Mouse (Mus musculus) kidney, adult 18-20 months (tissue): ENCODE data around the gene Polr2f.

Experiments used
- DNase-seq: peaks from one replicate; pipeline ENCODE4 v3.0.0; 2021

Gene Polr2f

DNA sequence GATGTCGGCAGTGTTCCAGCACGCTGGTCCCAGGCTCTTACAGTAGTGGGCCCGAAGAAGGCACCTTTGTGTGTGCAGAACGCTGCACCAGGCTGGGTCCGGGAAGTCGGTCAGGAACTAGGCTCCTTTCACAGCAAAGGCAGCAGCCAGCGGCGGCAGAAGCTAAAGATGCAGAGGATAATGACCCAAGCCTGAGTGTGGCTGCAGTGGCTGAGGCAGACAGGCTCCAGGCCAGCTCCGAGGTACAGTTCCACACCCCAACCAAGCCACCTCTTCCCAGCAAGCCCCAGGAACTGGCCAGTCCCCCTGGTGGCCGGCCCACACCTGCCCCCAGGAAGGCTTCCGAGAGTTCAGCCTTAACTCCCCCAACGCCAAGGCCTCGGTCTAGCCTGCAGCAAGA lies 18.3 kb upstream of the Polr2f start:
- DNase-seq, result no peak

DNA sequence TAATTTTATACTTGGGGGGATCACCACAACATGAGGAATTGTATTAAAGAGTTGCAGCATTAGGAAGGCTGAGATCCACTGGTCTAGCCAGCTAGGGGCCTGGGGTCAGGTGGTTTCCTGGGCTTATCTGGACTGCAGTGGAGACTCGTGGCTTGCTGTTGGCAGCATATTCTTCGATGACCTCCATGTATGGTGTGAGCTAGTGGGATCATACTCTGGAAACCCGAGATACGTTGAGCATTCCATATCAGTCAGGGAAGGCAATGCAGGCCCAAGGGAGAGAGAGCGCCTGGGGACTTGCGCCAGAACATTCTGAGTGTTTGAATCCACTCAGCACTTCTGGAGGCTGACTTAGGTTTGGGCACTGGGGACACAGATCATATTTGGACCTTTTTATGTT lies 17.1 kb upstream of the Polr2f start:
- no peak for DNase-seq

DNA sequence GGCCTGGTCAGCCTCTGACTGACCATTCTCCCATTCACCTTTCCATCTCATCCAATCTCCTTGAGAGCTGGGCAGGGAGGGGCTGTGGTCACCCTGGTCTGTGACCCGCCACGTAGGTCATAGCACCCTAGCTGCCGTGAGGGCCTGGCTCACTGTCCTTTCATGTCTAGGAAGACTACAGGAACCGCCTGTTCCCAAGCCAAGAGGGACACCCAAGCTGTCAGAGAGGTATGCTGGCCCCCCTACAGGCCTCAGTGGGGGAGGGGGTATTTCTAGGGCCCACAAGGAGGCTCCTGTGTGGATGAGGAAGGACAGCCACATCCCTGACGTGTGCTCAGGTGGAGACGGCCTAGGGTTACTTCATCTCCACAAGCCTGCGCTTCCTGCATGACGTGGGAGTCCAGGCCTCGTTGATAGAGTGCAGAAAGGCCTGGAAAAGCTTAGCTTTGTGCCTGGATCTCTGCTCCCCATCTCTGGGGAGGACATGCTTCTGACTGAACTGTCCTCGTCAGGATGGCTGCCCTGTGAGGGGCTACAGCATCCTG lies 16.4 kb upstream of the Polr2f start:
- no peak for DNase-seq

DNA sequence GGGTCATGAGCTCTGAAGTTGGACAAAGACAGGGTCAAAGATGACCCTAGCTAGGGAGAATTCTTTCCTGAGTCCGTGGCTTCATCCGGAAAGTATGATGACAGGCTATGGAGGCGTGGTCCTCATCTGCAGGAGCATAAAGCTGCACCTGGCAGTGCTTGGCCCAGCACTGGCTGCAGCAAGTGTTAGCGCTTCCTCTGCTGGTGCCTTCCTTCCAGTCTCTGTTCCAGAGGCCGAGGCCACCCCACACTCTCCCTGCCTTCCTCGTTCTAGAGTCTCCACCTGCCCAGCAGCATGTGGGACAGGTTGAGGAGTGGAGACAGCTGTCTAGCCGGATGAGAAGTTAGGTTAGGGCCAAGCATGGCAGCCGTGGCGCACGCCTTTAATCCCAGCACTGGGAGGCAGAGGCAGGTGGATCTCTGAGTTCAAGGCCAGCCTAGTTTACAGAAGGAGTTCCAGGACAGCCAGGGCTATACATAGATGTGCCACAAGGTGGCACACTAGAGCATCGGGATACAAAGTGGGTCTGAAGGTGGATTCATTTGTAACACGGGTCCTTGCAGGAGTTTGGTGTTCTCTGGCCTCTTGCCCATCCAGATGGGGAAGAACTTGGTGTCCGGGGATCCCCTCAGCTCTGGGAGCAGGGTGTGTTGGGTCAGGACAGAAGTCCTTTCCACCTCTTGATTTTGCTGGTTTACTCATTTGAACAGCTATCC lies 14.4 kb upstream of the Polr2f start:
- peak; percentile 80 for DNase-seq

DNA sequence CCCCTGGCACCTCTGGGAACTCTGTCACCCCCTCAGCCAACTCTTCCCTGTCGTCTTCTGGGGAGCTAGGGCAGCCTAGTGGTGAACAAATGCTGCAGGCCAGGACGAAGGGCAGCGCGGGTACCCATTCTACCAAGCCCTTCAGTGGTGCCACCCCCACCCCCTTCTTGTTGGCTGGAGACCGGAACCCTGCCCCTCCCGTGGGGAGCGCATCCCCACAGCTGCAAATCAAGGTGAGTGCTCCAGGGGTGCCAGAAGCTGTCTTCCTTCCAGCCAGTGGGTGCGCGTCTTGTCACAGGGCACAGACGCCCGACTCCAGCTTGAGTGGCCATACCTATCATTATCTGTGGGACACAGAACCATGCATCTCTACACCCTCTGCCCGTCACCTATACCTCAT lies 13.7 kb upstream of the Polr2f start:
- no peak for DNase-seq

DNA sequence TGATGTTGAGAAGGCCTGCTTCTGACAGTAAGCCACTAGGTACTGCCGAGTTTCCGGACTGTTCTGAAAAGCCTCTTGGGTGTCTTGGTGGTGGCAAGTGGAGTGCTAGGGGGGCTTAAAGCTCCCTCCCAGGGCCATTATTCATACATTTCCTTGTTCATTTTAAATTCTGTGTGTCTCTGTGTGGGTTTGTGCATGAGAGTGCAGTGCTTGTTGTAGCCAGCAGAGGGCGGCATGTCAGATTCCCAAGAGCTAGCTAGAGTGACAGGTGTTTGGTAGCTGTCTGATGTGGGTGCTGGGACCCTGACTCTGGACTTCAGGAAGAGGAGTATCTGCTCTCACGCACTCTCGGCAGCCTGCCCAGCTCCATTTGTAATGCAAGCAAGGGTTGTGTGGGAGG lies 12.6 kb upstream of the Polr2f start:
- DNase-seq, result no peak

DNA sequence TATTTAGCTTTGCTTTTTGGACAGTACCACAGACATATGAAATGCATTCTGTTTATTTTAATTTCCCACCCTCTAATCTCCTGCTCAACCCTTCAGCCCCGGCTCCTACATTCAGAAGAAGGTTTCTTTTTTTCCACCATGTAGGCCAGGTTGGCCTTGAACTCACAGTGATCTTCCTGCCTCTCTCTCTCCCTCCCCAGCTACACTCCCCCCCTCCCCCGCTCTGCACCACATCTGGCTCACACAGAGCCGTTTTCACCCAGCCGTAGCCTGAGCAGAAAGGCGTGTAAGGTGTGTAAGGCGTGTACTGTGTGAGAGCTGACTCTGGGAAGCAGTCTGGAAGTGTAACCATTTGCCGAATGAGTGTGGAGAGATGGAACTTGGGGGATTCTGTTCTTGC lies 11.5 kb upstream of the Polr2f start:
- DNase-seq, result no peak

DNA sequence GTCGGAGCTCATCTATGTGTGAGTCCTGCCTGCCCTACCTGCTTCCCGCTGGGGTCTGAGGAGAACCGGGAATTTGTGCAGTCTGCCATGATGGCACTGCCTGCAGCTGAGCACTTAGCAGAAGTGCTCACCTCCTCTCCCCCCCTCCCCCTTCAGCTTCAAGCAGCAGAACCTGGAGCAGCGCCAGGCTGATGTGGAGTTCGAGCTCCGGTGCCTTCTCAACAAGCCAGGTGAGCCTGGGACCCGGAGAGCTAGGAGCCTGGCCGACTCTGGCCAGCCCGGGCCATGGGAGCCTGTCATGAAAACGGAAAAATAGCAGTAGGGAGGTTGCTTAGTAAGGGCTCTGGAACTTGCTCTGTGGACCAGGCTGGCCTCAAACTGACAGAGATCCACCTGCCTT lies 10.0 kb upstream of the Polr2f start:
- peak; percentile 70 for DNase-seq

DNA sequence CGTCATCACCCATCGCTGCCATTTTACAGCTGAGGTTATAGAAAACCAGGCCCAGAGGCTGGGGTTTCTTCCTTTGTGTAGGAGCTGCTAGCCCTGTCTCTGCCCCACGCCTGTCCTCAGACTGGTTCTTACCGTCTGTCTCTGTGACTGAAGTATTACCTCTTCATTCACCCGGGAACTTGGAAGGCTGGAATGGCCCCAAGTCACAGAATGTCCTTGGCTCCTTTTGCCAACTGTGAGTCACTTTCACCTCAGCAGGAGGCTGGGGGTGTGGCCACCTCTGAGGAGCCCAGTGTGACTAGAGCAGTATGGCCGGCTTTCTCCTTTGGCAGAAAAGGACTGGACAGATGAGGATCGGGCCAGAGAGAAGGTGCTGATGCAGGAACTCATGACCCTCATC lies 9.4 kb upstream of the Polr2f start:
- DNase-seq, result peak; percentile 94

DNA sequence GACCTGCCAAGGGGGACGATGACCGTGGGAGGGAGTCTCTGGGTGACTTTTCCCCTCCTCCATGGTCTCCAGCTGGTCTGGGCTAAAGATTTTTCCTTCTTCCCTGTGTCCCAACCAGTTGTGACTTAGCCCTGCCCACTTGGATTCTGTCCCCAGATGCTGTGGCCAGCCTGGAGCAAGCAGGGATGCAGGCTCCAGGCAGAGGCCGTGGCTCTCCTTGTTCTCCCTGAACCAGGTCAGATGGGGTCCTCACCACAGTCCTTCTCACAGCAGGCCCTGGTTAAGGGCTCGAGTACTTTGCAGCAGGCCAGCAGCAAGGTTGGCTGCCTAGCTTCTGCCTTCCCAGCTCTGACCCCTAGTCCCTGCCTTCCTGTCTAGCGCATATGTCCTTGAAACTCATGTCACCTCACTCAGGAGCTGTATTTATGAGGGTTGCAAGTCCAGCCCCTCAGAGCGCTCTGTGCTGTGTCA lies 7.6 kb upstream of the Polr2f start:
- DNase-seq, result peak; percentile 51

DNA sequence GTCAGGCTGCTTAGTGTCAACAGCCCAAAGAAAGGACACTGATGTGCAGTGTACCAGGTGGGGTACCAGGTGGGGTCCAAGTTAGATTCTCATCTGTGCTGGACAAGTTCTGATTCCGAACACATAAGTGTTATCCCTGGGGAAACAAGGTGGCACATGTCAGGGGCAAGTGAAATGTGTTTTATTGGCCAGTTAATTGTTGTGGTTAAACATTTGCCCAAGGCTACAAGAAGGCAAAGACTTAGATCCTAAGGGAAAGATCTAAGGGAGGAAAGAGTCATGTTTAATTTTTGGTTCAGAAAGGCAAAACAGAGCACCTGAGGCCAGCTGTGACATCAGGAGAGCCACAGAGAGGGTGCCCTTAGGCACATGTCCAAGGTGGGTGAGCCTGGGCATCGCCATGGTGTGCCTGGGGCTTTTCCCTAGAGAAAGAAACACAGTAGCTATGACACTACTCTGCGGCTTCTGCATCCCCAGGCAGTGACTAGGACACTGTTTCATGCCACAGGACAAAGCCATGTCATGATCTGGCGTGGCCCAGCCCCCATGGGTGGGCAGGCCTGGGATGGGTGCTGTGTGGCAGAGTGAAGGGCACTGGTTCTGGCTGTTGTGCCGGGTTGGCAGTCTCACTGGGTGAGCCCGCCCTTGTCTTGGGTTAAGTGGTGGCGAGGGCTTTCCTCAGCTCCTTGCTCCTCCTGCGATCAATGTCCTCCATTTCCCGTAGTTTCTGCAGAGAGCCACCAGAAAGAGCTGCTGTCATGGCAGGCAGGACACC lies 6.1 kb upstream of the Polr2f start:
- DNase-seq, result peak; percentile 41

DNA sequence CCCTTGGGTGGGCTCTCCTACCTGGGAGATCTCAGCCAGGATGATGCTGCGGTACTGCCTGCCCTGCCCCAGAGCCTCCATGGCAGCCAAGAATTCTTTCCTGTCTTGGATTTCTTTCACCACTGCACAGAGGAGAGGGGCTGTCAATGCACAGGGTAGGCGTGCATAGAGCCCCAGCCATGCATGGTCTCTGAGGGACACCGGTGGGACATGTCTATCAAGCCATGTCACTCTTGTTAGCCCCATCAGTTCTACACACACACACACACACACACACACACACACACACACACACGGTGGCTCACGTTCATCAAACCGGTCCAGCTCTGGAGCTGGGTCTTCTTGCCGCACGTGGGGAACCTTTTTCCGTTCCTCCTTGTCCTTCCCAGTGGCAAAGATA lies 5.5 kb upstream of the Polr2f start:
- peak; percentile 15 for DNase-seq

DNA sequence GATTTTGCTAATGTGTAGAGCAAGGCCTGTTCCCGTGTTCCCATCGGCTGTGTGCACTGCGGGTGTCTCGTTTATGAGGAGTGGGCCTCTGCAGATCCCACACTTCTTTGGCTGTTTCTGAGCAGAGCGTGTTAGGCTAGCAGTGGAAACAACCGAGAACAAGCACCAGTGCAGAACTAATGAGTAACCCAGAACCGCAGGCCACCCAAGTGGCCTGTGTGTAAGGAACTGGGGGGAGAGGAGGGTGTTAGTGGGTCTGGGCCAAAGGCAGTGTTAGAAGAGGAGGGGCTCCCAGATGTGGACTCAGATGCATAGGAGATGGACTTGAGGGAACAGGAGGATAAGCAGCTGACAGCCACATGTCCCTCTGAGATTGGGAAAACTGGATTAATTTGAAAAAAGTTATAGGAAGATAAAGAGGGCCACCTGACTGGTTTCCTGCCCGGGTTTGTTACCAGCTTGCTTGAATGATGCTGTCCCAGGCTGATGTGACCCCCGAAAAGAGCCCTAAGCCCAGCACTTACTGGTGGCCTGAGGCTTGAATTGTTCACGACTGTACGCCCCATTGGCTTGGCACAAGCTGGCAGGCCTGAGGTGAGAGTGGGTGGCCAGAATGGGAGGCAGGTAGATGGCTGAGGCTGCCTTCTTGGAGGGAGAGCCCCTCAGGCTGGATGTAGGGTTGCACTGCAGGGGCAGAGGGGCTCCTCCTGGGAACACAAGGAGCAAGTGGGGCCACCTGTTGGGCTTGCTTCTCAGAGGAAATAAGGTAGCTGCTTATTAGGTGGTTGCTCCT lies 4.8 kb upstream of the Polr2f start:
- DNase-seq, result peak; percentile 60

DNA sequence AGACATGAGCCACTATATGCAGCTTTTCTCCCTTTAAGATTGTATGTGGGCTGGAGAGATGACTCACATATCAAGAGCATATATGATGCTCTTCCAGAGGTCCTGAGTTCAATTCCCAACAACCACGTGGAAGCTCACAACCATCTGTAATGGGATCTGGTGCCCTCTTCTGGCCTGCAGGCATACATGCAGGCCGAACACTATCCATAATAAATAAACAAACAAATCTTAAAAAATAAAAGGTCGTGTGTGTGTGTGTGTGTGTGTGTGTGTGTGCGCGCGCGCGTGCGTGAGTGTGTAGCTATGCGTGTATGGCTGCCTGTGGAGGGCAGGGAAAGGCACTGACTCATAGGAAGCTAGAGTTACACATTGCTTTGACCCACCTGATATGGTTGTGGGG lies 1.2 kb upstream of the Polr2f start:
- DNase-seq, result no peak

DNA sequence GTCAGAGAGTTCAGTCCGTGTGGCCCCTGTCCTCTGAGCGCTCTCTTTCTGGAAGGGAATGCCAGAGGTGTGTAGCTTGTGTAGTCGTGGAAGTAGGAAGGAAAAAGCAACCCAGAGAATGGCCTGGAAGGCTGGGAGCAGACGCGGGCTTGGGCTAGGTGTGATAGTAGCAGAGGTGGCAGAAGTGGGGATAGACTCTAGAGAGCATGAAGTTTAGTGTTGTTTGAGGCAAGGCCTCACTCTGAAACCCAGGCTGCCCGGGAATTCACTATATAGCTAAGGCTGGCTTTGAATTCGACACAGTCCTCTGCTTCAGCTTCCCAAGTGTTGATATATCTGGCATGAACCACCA lies 733 bp downstream of the Polr2f start:
- no peak for DNase-seq

DNA sequence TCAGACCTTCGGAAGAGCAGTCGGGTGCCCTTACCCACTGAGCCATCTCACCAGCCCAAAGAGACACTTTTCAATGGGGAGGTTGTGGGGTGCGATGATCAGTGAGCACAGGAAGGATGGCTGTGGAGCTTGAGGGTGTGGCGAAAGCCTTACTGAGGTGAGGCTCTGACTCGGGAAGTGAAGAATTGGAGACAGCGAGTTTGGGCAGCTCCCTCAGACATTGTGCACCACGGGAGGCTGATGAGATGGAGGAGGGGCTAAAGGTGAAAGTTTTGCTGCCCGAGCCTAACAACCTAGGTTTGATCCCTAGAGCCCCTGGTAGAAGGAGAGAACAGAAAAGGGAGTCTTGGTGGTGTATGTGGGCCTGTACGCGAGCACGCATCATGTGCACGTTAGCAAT lies 2.5 kb downstream of the Polr2f start:
- DNase-seq, result no peak

DNA sequence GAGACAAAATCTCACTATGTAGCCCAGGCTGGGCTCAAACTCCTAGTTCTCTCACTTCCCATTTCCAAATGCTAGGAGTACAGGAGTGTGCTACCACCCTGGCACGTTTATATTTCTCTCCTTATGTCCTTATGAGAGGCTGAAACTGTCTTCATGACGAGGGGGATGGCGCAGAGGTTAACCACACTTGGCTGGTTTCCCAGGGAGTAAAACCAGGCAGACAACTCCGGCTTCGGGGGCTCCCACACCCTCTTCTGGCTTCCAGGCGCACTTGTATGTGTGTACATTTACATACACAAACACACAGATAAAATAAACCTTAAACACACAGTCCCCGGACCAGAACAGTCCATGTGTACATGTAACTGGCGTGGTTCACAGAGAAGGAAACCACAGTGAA lies 3.2 kb downstream of the Polr2f start:
- no peak for DNase-seq

DNA sequence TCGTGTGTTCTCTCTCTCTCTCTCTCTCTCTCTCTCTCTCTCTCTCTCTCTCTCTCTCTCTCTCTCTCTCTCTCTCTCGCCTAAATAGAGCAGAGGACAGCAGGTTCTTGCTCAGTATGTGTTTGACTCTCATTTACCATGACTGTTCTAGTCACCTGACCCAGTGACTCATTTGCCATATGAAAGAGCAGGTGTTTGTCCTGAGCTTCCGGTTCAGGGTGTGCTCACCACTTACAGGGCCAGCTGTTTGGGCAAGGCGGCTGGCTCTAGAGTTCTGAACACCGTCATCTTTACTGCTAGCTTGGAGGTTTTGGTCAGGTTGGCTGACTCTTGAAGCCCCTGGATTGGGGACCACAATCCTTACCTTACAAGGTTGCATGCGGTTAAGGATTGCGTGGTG lies 4.7 kb downstream of the Polr2f start:
- DNase-seq, result no peak

DNA sequence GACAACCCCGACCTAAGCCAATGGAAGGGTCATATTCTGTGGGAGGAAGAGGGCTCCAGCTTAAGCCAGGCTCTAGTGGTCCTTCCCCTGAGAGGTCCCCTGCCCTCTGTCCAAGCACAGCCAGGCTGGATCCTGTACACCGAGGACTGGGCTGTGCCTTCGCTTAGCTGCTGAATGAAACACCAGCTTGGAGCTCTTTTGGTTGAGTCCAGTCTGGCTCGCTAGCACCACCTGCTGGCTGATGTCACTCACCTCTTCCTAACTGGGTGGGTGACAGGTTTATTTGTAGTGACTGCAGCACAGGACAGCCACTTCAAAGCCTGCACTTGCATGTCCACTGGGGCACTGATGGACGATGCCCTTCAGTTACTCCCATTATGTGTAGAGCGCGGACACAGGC lies 7.7 kb downstream of the Polr2f start:
- DNase-seq, result peak; percentile 85

DNA sequence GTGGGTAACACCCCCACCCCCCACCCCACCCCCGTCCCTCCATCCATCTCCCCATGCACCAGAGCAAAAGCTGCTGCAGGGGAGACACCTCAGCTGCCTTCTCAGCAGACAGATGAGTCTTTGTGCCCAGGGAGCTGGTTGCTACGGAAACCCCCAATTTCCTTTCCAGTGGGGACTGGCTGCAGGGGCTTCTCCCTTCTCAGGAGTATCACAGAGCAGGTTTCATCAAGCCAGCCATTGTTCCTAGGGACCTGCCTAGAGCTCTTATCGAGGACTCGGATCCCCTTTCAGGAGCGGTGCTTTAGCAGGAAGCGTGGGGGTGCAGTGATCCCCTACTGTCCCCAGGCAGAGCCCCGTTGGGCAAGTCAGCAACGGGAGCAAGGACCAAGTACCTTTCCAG lies 11.1 kb downstream of the Polr2f start:
- DNase-seq, result no peak

DNA sequence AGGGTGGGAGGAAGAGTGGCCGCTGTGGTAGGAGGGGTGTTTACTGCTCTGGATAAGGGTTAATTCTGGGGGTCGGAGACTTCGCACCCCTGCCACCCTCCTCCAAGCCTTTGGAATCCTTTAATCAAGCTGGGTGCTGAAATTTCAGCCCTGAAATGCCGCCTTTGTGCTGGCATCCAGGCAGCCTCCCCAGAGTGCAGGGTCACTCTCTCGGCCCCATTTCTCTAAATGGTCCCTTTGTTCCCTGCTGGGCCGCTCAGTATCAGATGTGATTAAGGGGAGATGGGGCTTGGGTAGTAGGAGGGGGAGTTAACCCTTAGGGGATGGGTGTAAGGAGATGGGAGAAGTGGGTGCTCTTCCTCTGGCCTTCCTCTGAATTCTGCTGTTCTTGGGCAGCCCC lies 11.9 kb downstream of the Polr2f start:
- DNase-seq, result no peak

DNA sequence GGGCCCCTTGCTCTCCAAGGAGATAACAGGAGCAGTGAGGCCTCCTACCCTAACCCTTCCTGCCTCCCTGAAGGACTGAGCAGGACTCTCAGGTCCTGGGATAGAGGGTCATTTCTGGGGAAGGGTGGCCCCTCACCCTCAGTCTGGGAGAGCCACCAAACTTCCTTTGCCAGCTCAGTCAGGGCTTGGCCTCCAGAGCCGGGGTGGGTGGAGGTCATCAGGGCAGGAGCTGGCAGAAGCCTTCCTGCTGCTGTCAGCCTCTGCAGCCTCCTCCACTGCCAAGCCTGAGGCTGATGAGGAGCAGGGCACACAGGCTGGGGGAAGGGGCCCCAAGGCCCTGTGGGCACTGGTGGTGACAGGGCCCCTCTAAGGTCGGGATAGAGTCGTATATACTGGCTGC lies 14.8 kb downstream of the Polr2f start:
- no peak for DNase-seq

DNA sequence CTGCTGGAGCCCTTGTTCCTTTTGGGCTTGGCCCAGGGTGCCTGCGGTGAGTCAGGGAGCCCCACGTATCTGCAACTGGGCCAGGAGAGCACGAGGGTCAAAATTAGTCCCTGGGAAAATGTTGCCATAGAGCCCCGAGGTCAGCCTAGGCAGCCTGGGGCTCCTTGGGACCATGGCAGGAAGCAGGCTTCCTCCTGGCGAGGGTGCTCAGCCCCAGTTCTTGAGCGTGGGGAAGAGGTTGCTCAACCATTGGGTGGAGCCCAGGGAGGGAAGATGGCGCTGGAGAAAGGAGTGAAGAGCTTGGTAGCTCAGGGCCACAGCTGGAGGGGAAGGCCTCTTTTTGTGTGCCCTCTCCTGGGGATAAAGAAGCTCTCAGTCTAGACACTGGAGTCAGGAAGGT lies 21.5 kb downstream of the Polr2f start:
- no peak for DNase-seq

DNA sequence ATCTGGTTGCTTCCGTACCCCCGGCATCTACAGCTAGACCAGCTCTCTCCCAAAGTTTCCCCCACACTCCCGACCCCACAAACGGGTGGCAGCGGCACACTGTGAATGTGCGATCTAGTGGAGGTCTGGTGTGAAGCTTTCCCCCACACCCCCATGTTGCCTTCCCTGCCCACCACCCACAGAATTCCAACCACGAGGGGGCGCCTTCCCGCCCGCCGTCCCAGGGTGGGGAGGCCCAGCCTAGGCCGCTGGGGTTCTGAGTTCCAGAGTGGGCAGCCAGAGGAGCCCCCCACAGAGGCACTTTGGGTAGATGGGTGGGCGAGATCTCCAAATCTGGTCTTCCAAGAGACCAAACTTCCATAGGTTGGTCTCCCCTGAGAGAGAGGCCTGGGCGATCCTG lies 22.0 kb downstream of the Polr2f start:
- DNase-seq, result no peak
